Mouse (Mus musculus) stomach, embryonic 15.5 days (tissue): ENCODE measurements around the gene Hils1. TPM values are rescaled to one million over a fixed set of nuclear protein-coding genes. Genes with fewer than 3 reads are reported as not detected.

Experiments used
- ATAC-seq: fragments of 200-750 bp; cut with Nextera tagmentation; 2 replicates; pipeline ENCODE4 v1.8.0; 2017; ENCODE audit warnings: low read depth, moderate number of reproducible peaks, moderate TSS enrichment; ENCODE audit not compliant: insufficient read depth, low FRiP score
- H3K27ac ChIP-seq: fragments of 300-500 bp; sonication (generic); 2 replicates; pipeline ENCODE4 v1.5.1; 2015; ENCODE audit warnings: mild to moderate bottlenecking, inconsistent platforms
- H3K27me3 ChIP-seq: fragments of 300-500 bp; sonication (generic); replicated peaks from 2 replicates; pipeline ENCODE4 v1.6.1; 2015; ENCODE audit warnings: inconsistent platforms
- H3K36me3 ChIP-seq: fragments of 300-500 bp; sonication (generic); 2 replicates; pipeline ENCODE4 v1.6.1; 2015; ENCODE audit warnings: inconsistent platforms
- H3K4me1 ChIP-seq: fragments of 300-500 bp; sonication (generic); 2 replicates; pipeline ENCODE4 v1.6.1; 2015; ENCODE audit warnings: inconsistent platforms
- H3K4me2 ChIP-seq: fragments of 300-500 bp; sonication (generic); 2 replicates; pipeline ENCODE4 v1.6.1; 2015; ENCODE audit warnings: mild to moderate bottlenecking, inconsistent platforms
- H3K4me3 ChIP-seq: fragments of 300-500 bp; sonication (generic); replicated peaks from 2 replicates; pipeline ENCODE4 v1.5.1; 2015; ENCODE audit warnings: inconsistent platforms
- H3K9ac ChIP-seq: fragments of 300-500 bp; sonication (generic); 2 replicates; pipeline ENCODE4 v1.6.1; 2015; ENCODE audit warnings: inconsistent platforms
- H3K9me3 ChIP-seq: fragments of 300-500 bp; sonication (generic); 2 replicates; pipeline ENCODE4 v1.6.1; 2016; ENCODE audit warnings: inconsistent platforms
- WGBS: fragments of 180-500 bp; shearing (Covaris S2); methylation state at CpG from one replicate; pipeline ENCODE4 v1.1.7; 2015; 5-methylcytosine and 5-hydroxymethylcytosine counted together
- polyA plus RNA-seq: library from polyadenylated mRNA; unstranded; fragments of >200 nt; fragmentation: Nextera tagmentation; extraction: Ambion mirVana; gene quantifications from 2 replicates; pipeline ENCODE4 v1.2.1, GENCODE M21; 2015

The Hils1 gene
- polyA plus RNA-seq, 1 experiment from 2014 or later, result not detected

DNA sequence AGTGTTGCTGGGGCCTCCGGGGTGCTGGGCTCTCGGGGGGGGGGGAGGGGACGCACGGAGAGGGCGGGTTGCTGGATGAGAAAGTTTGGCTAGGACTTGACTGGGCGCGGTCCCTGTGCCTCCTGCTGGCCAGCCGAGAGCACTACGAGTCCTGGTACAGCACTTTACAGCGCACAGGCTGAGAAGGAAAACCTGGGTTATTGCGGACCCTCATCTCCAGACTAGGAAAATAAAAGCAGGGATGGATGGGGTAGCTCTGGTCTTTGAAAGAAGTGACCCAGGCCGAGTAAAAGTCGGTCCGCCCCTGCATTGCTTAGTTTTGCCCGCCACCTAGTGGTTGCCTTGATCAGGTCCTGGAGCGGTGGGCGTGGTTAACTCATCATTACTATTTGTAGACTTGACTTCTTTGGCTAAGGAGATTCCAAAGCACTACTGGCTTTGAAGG, 30.5 kb upstream of the Hils1 start:
- Histone ChIP-seq H3K36me3 (peaks cover 22% of the 10 kb centered on the region), H3K27me3 (no peaks in the 10 kb centered on the region), H3K9ac (peak overlapping the region; percentile 55), H3K9me3 (no peaks in the 10 kb centered on the region), H3K4me2 (peak overlapping the region; percentile 68), H3K4me1 (peaks cover 36% of the 10 kb centered on the region), H3K27ac (peak overlapping the region; percentile 94), H3K4me3 (peak overlapping the region; percentile 57)
- WGBS, result under 1% methylated on average over 17 of the region's 17 CpGs
- ATAC-seq, result peak; percentile 52

DNA sequence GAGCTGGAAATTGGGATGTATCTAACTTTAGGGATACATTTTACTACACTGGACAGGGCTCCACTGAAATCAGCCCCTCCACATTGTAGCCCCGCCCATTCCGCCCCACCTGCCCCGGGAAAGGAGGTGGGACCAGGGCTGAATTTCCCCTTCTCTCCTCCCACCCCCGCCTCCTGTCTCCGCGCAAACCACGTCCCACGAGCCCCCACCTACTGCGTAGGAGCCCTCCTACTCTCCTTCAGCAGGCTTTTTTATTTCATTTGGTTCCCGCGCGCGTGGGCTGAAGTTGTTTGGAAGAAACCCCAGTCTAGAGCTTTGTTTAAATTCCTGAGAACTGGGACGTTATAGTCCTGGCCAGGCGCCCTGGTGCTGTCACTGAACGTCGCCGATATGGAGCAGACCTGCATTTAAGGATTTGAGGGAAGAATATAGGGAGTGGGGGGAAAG, 30.0 kb upstream of the Hils1 start:
- peak overlapping the region; percentile 94 for H3K27ac ChIP-seq
- no peaks in the 10 kb centered on the region for H3K9me3 ChIP-seq
- H3K9ac ChIP-seq, result peak overlapping the region; percentile 33; the same call in 1 of the 2 replicates
- H3K36me3 ChIP-seq, result peaks cover 26% of the 10 kb centered on the region
- peak overlapping the region; percentile 57 for H3K4me3 ChIP-seq
- peak; percentile 49 for ATAC-seq
- WGBS, result under 1% methylated on average over 18 of the region's 18 CpGs
- no peaks in the 10 kb centered on the region for H3K27me3 ChIP-seq
- H3K4me1 ChIP-seq, result peaks cover 36% of the 10 kb centered on the region
- peak overlapping the region; percentile 68 for H3K4me2 ChIP-seq

DNA sequence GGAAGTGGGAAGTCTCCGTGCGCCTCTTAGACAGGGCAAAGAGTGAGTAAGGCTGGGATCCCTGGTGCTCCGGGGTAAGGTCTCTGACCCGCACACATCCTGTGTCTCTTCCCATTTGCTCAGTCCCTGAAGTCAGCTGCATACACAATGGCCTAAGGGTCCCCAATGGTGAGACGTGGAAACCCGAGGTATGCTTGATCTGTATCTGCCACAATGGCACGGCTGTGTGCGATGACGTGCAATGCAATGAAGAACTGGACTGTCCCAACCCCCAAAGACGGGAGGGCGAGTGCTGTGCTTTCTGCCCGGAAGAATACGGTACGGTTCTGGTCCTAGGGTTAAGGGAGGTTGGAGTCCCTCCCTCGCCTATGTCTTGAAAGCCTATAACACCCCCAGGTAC, 29.6 kb upstream of the Hils1 start:
- Histone ChIP-seq H3K9me3 (no peaks in the 10 kb centered on the region), H3K36me3 (peaks cover 29% of the 10 kb centered on the region), H3K4me2 (peak overlapping the region; percentile 68), H3K27me3 (no peaks in the 10 kb centered on the region), H3K4me3 (peak overlapping the region; percentile 57), H3K27ac (peak overlapping the region; percentile 94), H3K4me1 (peaks cover 38% of the 10 kb centered on the region), H3K9ac (peak overlapping the region; percentile 33; the same call in 1 of the 2 replicates)
- WGBS, result 3% methylated on average over 15 of the region's 15 CpGs
- 0 out of 2 replicates have a peak, but pooled peaks have one; percentile 2 for ATAC-seq

DNA sequence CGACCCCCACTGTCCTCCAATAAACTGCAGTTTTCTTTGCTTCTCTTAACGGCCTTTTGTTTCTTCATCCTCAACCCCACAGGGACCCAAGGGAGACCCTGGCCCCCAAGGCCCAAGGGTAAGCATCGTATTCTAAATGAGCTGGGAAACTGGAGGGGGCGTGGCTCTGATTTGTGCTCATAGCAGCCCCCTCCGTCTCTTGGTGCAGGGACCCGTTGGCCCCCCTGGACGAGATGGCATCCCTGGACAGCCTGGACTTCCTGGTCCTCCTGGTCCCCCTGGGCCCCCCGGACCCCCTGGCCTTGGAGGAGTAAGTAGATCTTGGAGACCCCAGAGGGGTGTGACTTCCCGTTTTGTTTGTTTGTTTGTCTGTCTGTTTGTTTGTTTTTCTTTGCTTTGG, 29.1 kb upstream of the Hils1 start:
- no peak for ATAC-seq
- Histone ChIP-seq H3K9me3 (no peaks in the 10 kb centered on the region), H3K4me3 (peak overlapping the region; percentile 57), H3K27me3 (no peaks in the 10 kb centered on the region), H3K36me3 (peaks cover 29% of the 10 kb centered on the region), H3K27ac (peak overlapping the region; percentile 94), H3K4me1 (peaks cover 33% of the 10 kb centered on the region), H3K4me2 (peak overlapping the region; percentile 68), H3K9ac (peak overlapping the region; percentile 33; the same call in 1 of the 2 replicates)
- 22% methylated on average over 9 of the region's 9 CpGs for WGBS

DNA sequence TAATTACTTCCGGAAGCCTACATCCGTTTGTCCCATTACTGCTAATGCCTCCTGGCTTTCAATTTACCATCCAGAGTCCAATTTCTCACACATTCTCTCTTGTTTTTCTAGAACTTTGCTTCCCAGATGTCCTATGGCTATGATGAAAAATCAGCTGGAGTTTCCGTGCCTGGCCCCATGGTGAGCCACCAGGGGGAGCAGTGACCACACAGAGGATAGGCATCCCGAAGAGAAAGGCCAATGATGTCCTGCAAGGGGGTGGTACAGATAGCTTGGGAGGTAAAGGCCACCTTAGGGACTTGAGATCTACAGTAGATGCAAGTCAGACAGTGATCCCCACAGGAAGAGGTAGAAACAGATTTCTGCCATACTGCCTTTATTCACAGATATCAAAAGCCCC, 28.1 kb upstream of the Hils1 start:
- Histone ChIP-seq H3K4me1 (peaks cover 30% of the 10 kb centered on the region), H3K27ac (peak overlapping the region; percentile 94; the same call in 1 of the 2 replicates), H3K9me3 (no peaks in the 10 kb centered on the region), H3K27me3 (no peaks in the 10 kb centered on the region), H3K4me2 (peak overlapping the region; percentile 68), H3K4me3 (peak overlapping the region; percentile 57), H3K36me3 (peaks cover 35% of the 10 kb centered on the region), H3K9ac (no peak overlapping the region)
- WGBS, result 16% methylated on average over 4 of the region's 4 CpGs
- no peak for ATAC-seq

DNA sequence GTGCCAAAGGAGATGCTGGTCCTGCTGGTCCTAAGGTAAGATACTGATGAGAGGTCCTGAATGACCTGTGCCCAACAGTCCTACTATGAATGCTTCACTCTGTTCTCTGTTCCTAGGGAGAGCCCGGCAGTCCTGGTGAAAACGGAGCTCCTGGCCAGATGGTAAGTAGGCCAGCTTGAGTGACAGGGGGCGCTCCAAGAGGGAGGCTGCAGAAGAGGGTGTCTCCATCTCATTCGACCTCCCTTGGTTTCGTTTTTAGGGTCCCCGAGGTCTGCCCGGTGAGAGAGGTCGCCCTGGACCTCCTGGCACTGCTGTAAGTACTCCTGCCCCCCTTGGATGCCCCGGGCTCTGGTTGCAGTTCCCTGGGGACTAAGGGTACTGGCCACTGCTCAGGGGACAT, 26.3 kb upstream of the Hils1 start:
- no peak overlapping the region for H3K9ac ChIP-seq
- 44% methylated on average over 9 of the region's 9 CpGs for WGBS
- H3K4me3 ChIP-seq, result peak overlapping the region; percentile 3
- peaks cover 52% of the 10 kb centered on the region for H3K36me3 ChIP-seq
- H3K27ac ChIP-seq, result peak overlapping the region; percentile 75
- H3K27me3 ChIP-seq, result no peaks in the 10 kb centered on the region
- peak overlapping the region; percentile 24 for H3K4me2 ChIP-seq
- ATAC-seq, result no peak
- H3K9me3 ChIP-seq, result no peaks in the 10 kb centered on the region
- peaks cover 19% of the 10 kb centered on the region for H3K4me1 ChIP-seq

DNA sequence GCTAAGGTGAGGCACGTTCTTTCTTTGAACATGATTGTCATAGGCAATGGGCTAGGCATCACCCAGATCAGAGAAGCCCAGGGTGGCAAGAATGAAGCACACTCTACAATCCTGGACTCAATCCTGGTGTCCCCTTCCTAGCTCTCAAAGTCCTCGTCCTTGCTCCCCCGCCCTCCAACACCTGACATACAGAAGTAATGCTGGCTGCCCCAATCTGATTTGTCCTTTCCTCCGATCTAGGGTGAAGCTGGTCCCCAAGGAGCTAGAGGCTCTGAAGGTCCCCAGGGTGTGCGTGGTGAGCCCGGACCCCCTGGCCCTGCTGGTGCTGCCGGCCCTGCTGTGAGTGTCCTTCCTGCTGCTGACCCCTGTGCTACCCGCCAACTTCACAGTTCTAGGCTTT, 25.6 kb upstream of the Hils1 start:
- Histone ChIP-seq H3K9me3 (no peaks in the 10 kb centered on the region), H3K27me3 (no peaks in the 10 kb centered on the region), H3K4me3 (no peak overlapping the region; the same call in 1 of the 2 replicates), H3K36me3 (peaks cover 54% of the 10 kb centered on the region), H3K4me2 (peak overlapping the region; percentile 24), H3K27ac (peak overlapping the region; percentile 75), H3K4me1 (peaks cover 19% of the 10 kb centered on the region), H3K9ac (no peak overlapping the region)
- ATAC-seq, result no peak
- WGBS, result 78% methylated on average over 8 of the region's 8 CpGs

DNA sequence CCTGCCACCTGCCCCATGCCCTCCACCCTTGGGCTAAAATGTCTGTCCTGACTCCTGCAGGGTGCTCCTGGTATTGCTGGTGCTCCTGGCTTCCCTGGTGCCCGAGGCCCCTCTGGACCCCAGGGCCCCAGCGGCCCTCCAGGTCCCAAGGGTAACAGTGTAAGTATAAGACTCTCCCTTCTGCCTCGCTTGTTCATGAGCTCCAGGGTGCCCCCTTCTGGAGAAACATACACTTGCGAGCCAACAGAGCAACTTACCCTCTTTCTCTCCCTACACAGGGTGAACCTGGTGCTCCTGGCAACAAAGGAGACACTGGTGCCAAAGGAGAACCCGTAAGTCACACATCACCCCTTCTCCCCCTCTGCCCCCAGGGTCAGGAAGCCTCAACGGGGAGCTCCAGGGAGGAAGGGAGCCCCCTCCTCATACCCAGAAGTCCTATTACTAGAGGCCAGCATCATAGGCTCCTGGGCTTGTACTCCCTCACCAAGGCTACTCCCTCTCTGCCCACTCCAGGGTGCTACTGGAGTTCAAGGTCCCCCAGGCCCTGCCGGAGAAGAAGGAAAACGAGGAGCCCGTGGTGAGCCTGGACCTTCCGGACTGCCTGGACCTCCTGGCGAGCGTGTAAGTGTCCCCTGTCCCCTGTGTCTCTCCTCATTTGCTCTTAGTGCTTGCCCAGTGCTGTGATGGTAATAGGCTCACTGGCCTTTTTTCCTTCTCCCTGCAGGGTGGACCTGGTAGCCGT, 24.9 kb upstream of the Hils1 start:
- H3K9ac ChIP-seq, result no peak overlapping the region
- no peak for ATAC-seq
- H3K9me3 ChIP-seq, result no peaks in the 10 kb centered on the region
- WGBS, result 50% methylated on average over 13 of the region's 13 CpGs
- no peaks in the 10 kb centered on the region for H3K27me3 ChIP-seq
- H3K4me2 ChIP-seq, result peak overlapping the region; percentile 24
- H3K4me1 ChIP-seq, result peaks cover 19% of the 10 kb centered on the region
- peak overlapping the region; percentile 75 for H3K27ac ChIP-seq
- H3K36me3 ChIP-seq, result peaks cover 60% of the 10 kb centered on the region
- H3K4me3 ChIP-seq, result no peak overlapping the region

DNA sequence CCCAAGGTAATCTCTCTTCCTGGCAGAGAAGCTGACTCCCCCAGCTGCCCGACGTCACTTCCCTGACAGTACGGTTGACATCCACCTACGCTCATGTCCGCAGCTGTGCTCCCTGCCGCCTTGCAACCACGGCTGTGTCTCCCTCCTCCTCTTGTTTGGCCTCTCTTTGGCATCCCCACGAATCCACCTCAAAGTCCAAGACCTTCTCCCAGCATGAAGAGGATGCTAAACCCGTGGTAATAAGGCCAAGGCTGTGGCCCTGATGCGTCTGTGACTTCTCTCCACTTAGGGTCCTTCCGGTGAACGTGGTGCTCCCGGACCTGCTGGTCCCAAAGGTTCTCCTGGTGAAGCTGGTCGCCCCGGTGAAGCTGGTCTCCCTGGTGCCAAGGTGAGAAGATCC, 24.3 kb upstream of the Hils1 start:
- peak overlapping the region; percentile 24 for H3K4me2 ChIP-seq
- no peaks in the 10 kb centered on the region for H3K27me3 ChIP-seq
- peak overlapping the region; percentile 75 for H3K27ac ChIP-seq
- no peak for ATAC-seq
- WGBS, result 68% methylated on average over 15 of the region's 15 CpGs
- no peaks in the 10 kb centered on the region for H3K9me3 ChIP-seq
- peaks cover 61% of the 10 kb centered on the region for H3K36me3 ChIP-seq
- no peak overlapping the region for H3K4me3 ChIP-seq
- no peak overlapping the region for H3K9ac ChIP-seq
- peaks cover 15% of the 10 kb centered on the region for H3K4me1 ChIP-seq

DNA sequence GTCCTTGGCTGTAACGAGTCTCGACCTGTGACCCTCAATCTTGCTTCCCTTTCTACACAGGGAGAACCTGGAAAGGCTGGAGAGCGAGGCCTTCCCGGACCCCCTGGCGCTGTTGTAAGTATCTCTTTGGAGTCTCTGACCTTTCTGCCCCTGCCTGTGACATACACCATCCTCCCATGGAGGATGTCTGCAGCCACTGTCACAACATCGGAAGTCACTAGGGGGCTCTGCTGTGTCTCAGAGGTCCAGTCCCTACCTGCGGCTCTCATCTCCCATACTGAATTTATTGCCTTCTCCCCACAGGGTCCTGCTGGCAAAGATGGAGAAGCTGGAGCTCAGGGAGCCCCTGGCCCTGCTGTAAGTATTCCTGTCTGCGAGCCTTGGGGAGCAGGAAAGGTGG, 23.1 kb upstream of the Hils1 start:
- Histone ChIP-seq H3K27ac (peak overlapping the region; percentile 75), H3K27me3 (no peaks in the 10 kb centered on the region), H3K4me1 (peaks cover 11% of the 10 kb centered on the region), H3K9me3 (no peaks in the 10 kb centered on the region), H3K9ac (no peak overlapping the region), H3K4me2 (no peak overlapping the region), H3K4me3 (no peak overlapping the region), H3K36me3 (peaks cover 70% of the 10 kb centered on the region)
- no peak for ATAC-seq
- WGBS, result 25% methylated on average over 8 of the region's 8 CpGs

DNA sequence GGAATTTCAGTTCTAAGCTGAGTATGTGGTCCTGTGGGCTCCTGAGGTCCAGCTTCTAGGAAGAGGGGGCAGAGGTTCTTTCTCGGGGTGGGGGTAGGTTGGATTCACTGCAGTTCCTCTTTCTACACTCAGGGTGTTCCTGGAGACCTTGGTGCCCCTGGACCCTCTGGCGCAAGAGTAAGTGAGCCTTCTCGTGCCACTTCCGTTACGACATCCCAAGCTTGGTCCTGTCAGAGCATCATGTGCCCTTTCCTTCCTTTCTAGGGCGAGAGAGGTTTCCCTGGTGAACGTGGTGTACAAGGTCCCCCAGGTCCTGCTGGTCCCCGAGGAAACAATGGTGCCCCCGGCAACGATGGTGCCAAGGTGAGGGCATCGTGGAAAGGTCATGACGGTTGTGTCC, 22.2 kb upstream of the Hils1 start:
- Histone ChIP-seq H3K27ac (peak overlapping the region; percentile 75), H3K9me3 (no peaks in the 10 kb centered on the region), H3K9ac (no peak overlapping the region), H3K4me2 (peak overlapping the region; percentile 3; the same call in 1 of the 2 replicates), H3K36me3 (peaks cover 63% of the 10 kb centered on the region), H3K4me1 (peaks cover 11% of the 10 kb centered on the region; the same call in 1 of the 2 replicates), H3K27me3 (no peaks in the 10 kb centered on the region), H3K4me3 (no peak overlapping the region)
- 79% methylated on average over 12 of the region's 12 CpGs for WGBS
- no peak for ATAC-seq

DNA sequence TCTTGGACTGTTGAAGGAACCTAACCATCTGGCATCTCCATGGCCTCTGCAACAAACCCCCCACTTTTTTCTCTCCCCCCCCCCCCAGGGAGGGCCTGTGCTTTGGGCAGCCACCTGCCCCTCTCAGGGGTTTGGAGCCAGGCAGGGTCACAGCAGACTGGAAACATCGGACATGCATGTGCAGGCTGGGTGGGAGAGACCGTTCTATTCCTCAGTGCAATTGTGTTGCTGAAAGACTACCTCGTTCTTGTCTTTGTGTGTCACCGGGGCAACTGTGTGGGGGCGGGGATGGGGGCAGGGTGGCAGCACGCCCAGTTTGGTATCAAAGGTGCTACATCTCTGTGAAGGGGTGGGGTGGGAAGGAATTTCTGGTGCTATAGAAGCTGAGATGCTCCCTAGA, 15.2 kb upstream of the Hils1 start:
- H3K4me3 ChIP-seq, result no peak overlapping the region
- peaks cover 22% of the 10 kb centered on the region for H3K36me3 ChIP-seq
- WGBS, result 20% methylated on average over 6 of the region's 6 CpGs
- peaks cover 5% of the 10 kb centered on the region; the same call in 1 of the 2 replicates for H3K4me1 ChIP-seq
- no peak overlapping the region for H3K9ac ChIP-seq
- H3K27ac ChIP-seq, result peak overlapping the region; percentile 5; the same call in 1 of the 2 replicates
- ATAC-seq, result no peak
- H3K9me3 ChIP-seq, result no peaks in the 10 kb centered on the region
- no peak overlapping the region for H3K4me2 ChIP-seq
- no peaks in the 10 kb centered on the region for H3K27me3 ChIP-seq
